Mouse (Mus musculus) midbrain, embryonic 15.5 days (tissue): ENCODE data around the gene Tac1. TPM values are rescaled to one million over a fixed set of nuclear protein-coding genes. Genes with fewer than 3 reads are reported as not detected.
"Not testable (repeated sequence)": the region's sequence is repeated elsewhere in the genome, so short reads cannot be mapped to it uniquely, and the experiment has no call there.

Experiments used
- ATAC-seq: fragments of 200-750 bp; cut with Nextera tagmentation; replicated peaks from 2 replicates; pipeline ENCODE4 v1.8.0; 2017; ENCODE audit warnings: moderate TSS enrichment
- H3K27ac ChIP-seq: fragments of 300-500 bp; sonication (generic); 2 replicates; pipeline ENCODE4 v1.5.1; 2015; ENCODE audit warnings: mild to moderate bottlenecking, inconsistent platforms
- H3K27me3 ChIP-seq: fragments of 300-500 bp; sonication (generic); replicated peaks from 2 replicates; pipeline ENCODE4 v1.6.1; 2015; ENCODE audit warnings: inconsistent platforms
- H3K36me3 ChIP-seq: fragments of 300-500 bp; sonication (generic); replicated peaks from 2 replicates; pipeline ENCODE4 v1.6.1; 2015; ENCODE audit warnings: inconsistent platforms
- H3K4me1 ChIP-seq: fragments of 300-500 bp; sonication (generic); 2 replicates; pipeline ENCODE4 v1.6.1; 2015; ENCODE audit warnings: inconsistent platforms
- H3K4me2 ChIP-seq: fragments of 300-500 bp; sonication (generic); 2 replicates; pipeline ENCODE4 v1.6.1; 2015; ENCODE audit warnings: inconsistent platforms, mild to moderate bottlenecking, moderate library complexity
- H3K4me3 ChIP-seq: fragments of 300-500 bp; sonication (generic); 2 replicates; pipeline ENCODE4 v1.5.1; 2015; ENCODE audit warnings: mild to moderate bottlenecking, inconsistent platforms
- H3K9ac ChIP-seq: fragments of 300-500 bp; sonication (generic); 2 replicates; pipeline ENCODE4 v1.6.1; 2015; ENCODE audit warnings: mild to moderate bottlenecking, inconsistent platforms
- H3K9me3 ChIP-seq: fragments of 300-500 bp; sonication (generic); 2 replicates; pipeline ENCODE4 v1.6.1; 2016; ENCODE audit warnings: inconsistent platforms
- WGBS: fragments of 180-500 bp; shearing (Covaris S2); methylation state at CpG from one replicate; pipeline ENCODE4 v1.1.7; 2015; ENCODE audit warnings: mixed read lengths; 5-methylcytosine and 5-hydroxymethylcytosine counted together
- polyA plus RNA-seq: library from polyadenylated mRNA; unstranded; fragments of >200 nt; fragmentation: Nextera tagmentation; extraction: Ambion mirVana; gene quantifications from 2 replicates; pipeline ENCODE4 v1.2.1, GENCODE M21; 2015

Gene Tac1
- polyA plus RNA-seq, 1 experiment from 2014 or later = 105 TPM

DNA sequence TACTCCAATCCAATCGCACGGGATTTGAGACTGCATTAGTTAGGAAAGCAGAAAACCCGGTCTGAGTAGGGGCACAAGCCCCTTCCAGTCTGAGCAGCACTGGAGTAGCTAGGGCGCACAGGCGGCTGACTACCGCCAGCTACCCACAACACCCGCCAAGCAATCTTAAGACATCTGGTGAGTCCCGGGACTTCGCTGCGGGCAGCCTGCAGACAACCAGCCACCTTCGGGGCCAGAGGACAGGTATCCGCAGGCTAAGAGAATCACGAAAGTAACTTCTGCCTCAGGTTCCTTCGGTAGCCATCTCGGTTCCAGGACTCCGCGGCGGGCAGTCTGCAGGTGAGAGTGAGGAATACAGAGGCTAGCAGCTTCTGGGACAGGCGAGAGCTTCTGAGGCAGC is 59.0 kb downstream of the Tac1 start:
- ATAC-seq, H3K9me3 ChIP-seq, H3K4me3 ChIP-seq, H3K27me3 ChIP-seq, H3K36me3 ChIP-seq, H3K27ac ChIP-seq, H3K9ac ChIP-seq, H3K4me1 ChIP-seq, H3K4me2 ChIP-seq: not testable (repeated sequence)
- 95% methylated on average over 19 of the region's 19 CpGs for WGBS

Other genes starting within 250 kb of the Tac1 start
- 82.6 and 90.2 TPM in 2 replicates for gene Asns, start 138.4 kb downstream of the Tac1 start, polyA plus RNA-seq